Comparison of ENCODE assay signal across 17 mouse cellular contexts in genomic region chr5:147154806-147155371, GRCm38 (mm10). TPM values are rescaled to one million over a fixed set of nuclear protein-coding genes. Genes with fewer than 3 reads are reported as not detected.
DNase-seq lines count a peak whose midpoint lies in the region; ATAC-seq and TF ChIP-seq lines count a peak whose summit lies in the region.
"Had no signal": no experiment of that assay in that cellular context is flagged by ENCODE, and none has a peak within 500 bp of the region (broad histone marks: within the 10 kb centered on the region; RNA-seq: fewer than 3 reads in every experiment).

No protein-coding gene starts in this region.

- no peak for TF ChIP-seq CTCF in liver, postnatal 0 days (IDR thresholded peaks at IDR 0.05; ENCODE audit: low read depth)

- no peak for TF ChIP-seq EP300 in liver, postnatal 0 days (IDR thresholded peaks at IDR 0.05; ENCODE audit: low read depth)

- peak overlapping the region; percentile 38 for H3K4me2 ChIP-seq in midbrain, embryonic 13.5 days (replicated peaks)
- H3K4me2 ChIP-seq in liver, postnatal 0 days (ENCODE audit: low read depth, low read length) = no peak overlapping the region
- H3K4me2 ChIP-seq: embryonic facial prominence, embryonic 13.5 days; heart, embryonic 12.5 days had no signal

- 6% methylated on average over 13 of the region's 13 CpGs for WGBS in hindbrain, embryonic 10.5 days
- 6% methylated on average over 13 of the region's 13 CpGs for WGBS in midbrain, embryonic 13.5 days
- WGBS in liver, postnatal 0 days (ENCODE audit: insufficient replicate concordance) = 23% methylated on average over 13 of the region's 13 CpGs

- H3K4me1 ChIP-seq in hindbrain, embryonic 10.5 days (replicated peaks) = peaks cover 40% of the 10 kb centered on the region
- H3K4me1 ChIP-seq in midbrain, embryonic 13.5 days (replicated peaks) = peaks cover 23% of the 10 kb centered on the region
- H3K4me1 ChIP-seq in liver, postnatal 0 days (ENCODE audit: insufficient read depth) = no peaks in the 10 kb centered on the region
- H3K4me1 ChIP-seq: heart, embryonic 12.5 days had no signal

- no peaks in the 10 kb centered on the region for H3K9me3 ChIP-seq in hindbrain, embryonic 10.5 days
- H3K9me3 ChIP-seq in midbrain, embryonic 13.5 days = no peaks in the 10 kb centered on the region
- no peaks in the 10 kb centered on the region for H3K9me3 ChIP-seq in liver, postnatal 0 days (ENCODE audit: low read length)
- H3K9me3 ChIP-seq: embryonic facial prominence, embryonic 13.5 days; heart, embryonic 12.5 days had no signal

- H3K9ac ChIP-seq in midbrain, embryonic 13.5 days (replicated peaks) = no peak overlapping the region
- H3K9ac ChIP-seq in liver, postnatal 0 days (replicated peaks) = no peak overlapping the region
- H3K9ac ChIP-seq: embryonic facial prominence, embryonic 13.5 days; heart, embryonic 12.5 days had no signal

- peak overlapping the region; percentile 73 for H3K27ac ChIP-seq in hindbrain, embryonic 10.5 days
- peak overlapping the region; percentile 16 for H3K27ac ChIP-seq in midbrain, embryonic 13.5 days
- no peak overlapping the region for H3K27ac ChIP-seq in liver, postnatal 0 days (ENCODE audit: low read depth)
- H3K27ac ChIP-seq: embryonic facial prominence, embryonic 13.5 days had no signal

- peak overlapping the region; percentile 35 for H3K4me3 ChIP-seq in hindbrain, embryonic 10.5 days
- no peak overlapping the region for H3K4me3 ChIP-seq in midbrain, embryonic 13.5 days (replicated peaks)
- no peak overlapping the region for H3K4me3 ChIP-seq in liver, postnatal 0 days (ENCODE audit: low read depth, low read length)
- H3K4me3 ChIP-seq: embryonic facial prominence, embryonic 13.5 days; heart, embryonic 12.5 days; myocyte had no signal

- peak; percentile 21 to 34 for DNase-seq in cerebellum, postnatal 10 days
- no peak for DNase-seq in cerebellum, postnatal 36 days
- DNase-seq in hindbrain, embryonic 10.5 days (ENCODE audit: low spot score) = peak; percentile 56
- DNase-seq in urinary bladder, postnatal 10 days (ENCODE audit: low spot score) = no peak
- no peak for DNase-seq in liver, postnatal 0 days
- DNase-seq in right cerebral cortex, adult 18-20 months = no peak
- DNase-seq: adrenal gland, postnatal 10 days; lung, postnatal 14 days had no signal

- peak; percentile 39; the same call in 1 of the 2 replicates for ATAC-seq in midbrain, embryonic 13.5 days
- no peak for ATAC-seq in liver, postnatal 0 days
- ATAC-seq in inflammation-experienced regulatory T-cells, adult 6 months = no peak

- no peaks in the 10 kb centered on the region for H3K36me3 ChIP-seq in hindbrain, embryonic 10.5 days
- no peaks in the 10 kb centered on the region for H3K36me3 ChIP-seq in midbrain, embryonic 13.5 days
- no peaks in the 10 kb centered on the region for H3K36me3 ChIP-seq in liver, postnatal 0 days (replicated peaks; ENCODE audit: insufficient read depth, low read length)
- H3K36me3 ChIP-seq: embryonic facial prominence, embryonic 13.5 days; heart, embryonic 12.5 days had no signal

- peaks cover 86% of the 10 kb centered on the region for H3K27me3 ChIP-seq in hindbrain, embryonic 10.5 days (ENCODE audit: insufficient read depth, poor library complexity, severe bottlenecking)
- peaks cover 73% of the 10 kb centered on the region for H3K27me3 ChIP-seq in midbrain, embryonic 13.5 days
- no peaks in the 10 kb centered on the region for H3K27me3 ChIP-seq in liver, postnatal 0 days (ENCODE audit: insufficient read depth, low read length)

RNA-seq across cellular contexts. Expression of gene Gsx1, which starts 33.6 kb away (rescaled TPM):
- polyA plus RNA-seq in hindbrain, embryonic 10.5 days (2016; fragmentation: Nextera tagmentation; extraction: Ambion mirVana) = 8.9 and 16.9 TPM in 2 replicates
- polyA plus RNA-seq in midbrain, embryonic 13.5 days (2015; fragmentation: Nextera tagmentation; extraction: Ambion mirVana) = 10.7 and 16.2 TPM in 2 replicates
- polyA plus RNA-seq in liver, postnatal 0 days (2015; fragmentation: Nextera tagmentation; extraction: Ambion mirVana) = not detected in 2 replicates
- polyA plus RNA-seq in inflammation-experienced regulatory T-cells, adult 6 months (2017; shearing (Covaris generic)) = not detected
- polyA plus RNA-seq: embryonic facial prominence, embryonic 13.5 days; heart, embryonic 12.5 days; kidney, embryonic 16.5 days; liver, adult 2 months; myocyte; stomach, embryonic 16.5 days; urinary bladder, adult 2 months had no signal

Comparison
In these comparisons a context has a peak if more than half of its experiments do, and no peak if none do; other contexts are left out.
1. DNase-seq: peak in cerebellum, postnatal 10 days (2 of 2) and hindbrain, embryonic 10.5 days (single experiment); none in cerebellum, postnatal 36 days (0 of 2), urinary bladder, postnatal 10 days (single experiment), liver, postnatal 0 days (single experiment) and right cerebral cortex, adult 18-20 months (single experiment).